Mouse (Mus musculus) liver, embryonic 16.5 days (tissue): ENCODE data around the gene Cadm4. TPM values are rescaled to one million over a fixed set of nuclear protein-coding genes. Genes with fewer than 3 reads are reported as not detected.
A peak's percentile ranks its signal among the peaks of the same experiment; 100 is the strongest.

Source experiments
- ATAC-seq: fragments of 200-750 bp; cut with Nextera tagmentation; 2 replicates; pipeline ENCODE4 v1.8.0; 2017; ENCODE audit warnings: low read depth, mild to moderate bottlenecking, moderate number of reproducible peaks, moderate library complexity
- H3K27ac ChIP-seq: fragments of 300-500 bp; sonication (generic); 2 replicates; pipeline ENCODE4 v1.5.1; 2014; ENCODE audit warnings: mild to moderate bottlenecking, low read length
- H3K27me3 ChIP-seq: fragments of 300-500 bp; sonication (generic); 2 replicates; pipeline ENCODE4 v1.6.1; 2014; ENCODE audit warnings: low read depth, low read length, mixed read lengths; ENCODE audit not compliant: control insufficient read depth, insufficient read depth
- H3K36me3 ChIP-seq: fragments of 300-500 bp; sonication (generic); 2 replicates; pipeline ENCODE4 v1.6.1; 2014; ENCODE audit warnings: mild to moderate bottlenecking; ENCODE audit not compliant: control insufficient read depth, insufficient read depth
- H3K4me1 ChIP-seq: fragments of 300-500 bp; sonication (generic); 2 replicates; pipeline ENCODE4 v1.6.1; 2014; ENCODE audit warnings: low read depth, low read length, mixed read lengths; ENCODE audit not compliant: control insufficient read depth
- H3K4me2 ChIP-seq: fragments of 300-500 bp; sonication (generic); 2 replicates; pipeline ENCODE4 v1.6.1; 2014; ENCODE audit warnings: low read depth, low read length, mixed read lengths
- H3K4me3 ChIP-seq: fragments of 300-500 bp; sonication (generic); 2 replicates; pipeline ENCODE4 v1.5.1; 2014; ENCODE audit warnings: low read depth, mild to moderate bottlenecking, low read length
- H3K9ac ChIP-seq: fragments of 300-500 bp; sonication (generic); 2 replicates; pipeline ENCODE4 v1.6.1; 2014; ENCODE audit warnings: low read depth, low read length
- H3K9me3 ChIP-seq: fragments of 300-500 bp; sonication (generic); replicated peaks from 2 replicates; pipeline ENCODE4 v1.6.1; 2016; ENCODE audit warnings: low read length; ENCODE audit not compliant: control insufficient read depth
- WGBS: fragments of 180-500 bp; shearing (Covaris S2); extraction: QIAGEN DNeasy Blood & Tissue Kit; methylation state at CpG from one replicate; pipeline ENCODE4 v1.1.7; 2014; ENCODE audit not compliant: insufficient replicate concordance; 5-methylcytosine and 5-hydroxymethylcytosine counted together
- polyA plus RNA-seq: library from polyadenylated mRNA; unstranded; fragments of >200 nt; fragmentation: Nextera tagmentation; extraction: Ambion mirVana; gene quantifications from 2 replicates; pipeline ENCODE4 v1.2.1, GENCODE M21; 2015

Cadm4 gene
- polyA plus RNA-seq, 1 experiment from 2014 or later = 0.24 TPM

- no peak overlapping the region for H3K4me3 ChIP-seq
Observed at GRCm38 (mm10) chr7:24501492-24501891, 19.7 kb downstream of the Cadm4 start.

GRCm38 (mm10) chr7:24504004-24504403 lies 22.2 kb downstream of the Cadm4 start:
- H3K4me2 ChIP-seq = no peak overlapping the region
- no peak overlapping the region for H3K27ac ChIP-seq
- no peaks in the 10 kb centered on the region for H3K36me3 ChIP-seq
- H3K4me1 ChIP-seq = peaks cover 15% of the 10 kb centered on the region
- no peak overlapping the region for H3K9ac ChIP-seq
- H3K27me3 ChIP-seq = peaks cover 33% of the 10 kb centered on the region
- WGBS = 14% methylated on average over 10 of the region's 10 CpGs
- no peak overlapping the region for H3K4me3 ChIP-seq
- H3K9me3 ChIP-seq = no peaks in the 10 kb centered on the region; the same call in 1 of the 2 replicates
- no peak for ATAC-seq

More at GRCm38 (mm10) chr7:24501492-24501891, 19.7 kb downstream of the Cadm4 start:
- H3K27me3 ChIP-seq = peaks cover 45% of the 10 kb centered on the region
- H3K9ac ChIP-seq = no peak overlapping the region
- H3K4me2 ChIP-seq = no peak overlapping the region
- no peak overlapping the region for H3K27ac ChIP-seq
- peaks cover 8% of the 10 kb centered on the region for H3K4me1 ChIP-seq
- H3K9me3 ChIP-seq = no peaks in the 10 kb centered on the region; the same call in 1 of the 2 replicates
- H3K36me3 ChIP-seq = no peaks in the 10 kb centered on the region
- no peak for ATAC-seq
- WGBS = 35% methylated on average over 21 of the region's 21 CpGs

GRCm38 (mm10) chr7:24504868-24505267 lies 23.0 kb downstream of the Cadm4 start:
- no peak overlapping the region for H3K27ac ChIP-seq
- ATAC-seq = no peak
- no peaks in the 10 kb centered on the region; the same call in 1 of the 2 replicates for H3K9me3 ChIP-seq
- H3K27me3 ChIP-seq = peaks cover 24% of the 10 kb centered on the region
- 11% methylated on average over 4 of the region's 4 CpGs for WGBS
- no peaks in the 10 kb centered on the region for H3K36me3 ChIP-seq
- H3K4me3 ChIP-seq = no peak overlapping the region
- no peak overlapping the region for H3K9ac ChIP-seq
- no peak overlapping the region for H3K4me2 ChIP-seq
- H3K4me1 ChIP-seq = peaks cover 15% of the 10 kb centered on the region

GRCm38 (mm10) chr7:24505447-24506064 lies 23.7 kb downstream of the Cadm4 start:
- Histone ChIP-seq H3K4me2 (no peak overlapping the region), H3K4me1 (peaks cover 15% of the 10 kb centered on the region), H3K27ac (no peak overlapping the region), H3K36me3 (no peaks in the 10 kb centered on the region), H3K27me3 (peaks cover 17% of the 10 kb centered on the region), H3K9ac (no peak overlapping the region), H3K4me3 (no peak overlapping the region), H3K9me3 (no peaks in the 10 kb centered on the region; the same call in 1 of the 2 replicates)
- no peak for ATAC-seq
- WGBS = 48% methylated on average over 15 of the region's 15 CpGs

GRCm38 (mm10) chr7:24506065-24506459 lies 24.2 kb downstream of the Cadm4 start:
- Histone ChIP-seq H3K27ac (no peak overlapping the region), H3K9ac (no peak overlapping the region), H3K4me2 (peak overlapping the region; percentile 94; the same call in 1 of the 2 replicates), H3K27me3 (peaks cover 13% of the 10 kb centered on the region), H3K4me1 (peaks cover 15% of the 10 kb centered on the region), H3K36me3 (no peaks in the 10 kb centered on the region), H3K4me3 (peak overlapping the region; percentile 81), H3K9me3 (no peaks in the 10 kb centered on the region)
- ATAC-seq = no peak
- 38% methylated on average over 3 of the region's 3 CpGs for WGBS

- 3% methylated on average over 12 of the region's 12 CpGs for WGBS
- Histone ChIP-seq H3K36me3 (no peaks in the 10 kb centered on the region), H3K27me3 (peaks cover 11% of the 10 kb centered on the region), H3K9ac (peak overlapping the region; percentile 88), H3K4me1 (peaks cover 15% of the 10 kb centered on the region), H3K27ac (no peak overlapping the region), H3K4me2 (peak overlapping the region; percentile 94), H3K9me3 (no peaks in the 10 kb centered on the region), H3K4me3 (peak overlapping the region; percentile 81)
- ATAC-seq = no peak
Observed at GRCm38 (mm10) chr7:24506476-24506837, 24.6 kb downstream of the Cadm4 start.

GRCm38 (mm10) chr7:24506838-24507725 lies 25.3 kb downstream of the Cadm4 start, which contains the start of gene Zfp428:
Gene Zfp428, plus strand, starts transcription at chr7:24507006.
- H3K9me3 ChIP-seq = no peaks in the 10 kb centered on the region
- WGBS = under 1% methylated on average over 82 of the region's 84 CpGs
- no peaks in the 10 kb centered on the region for H3K36me3 ChIP-seq
- H3K27me3 ChIP-seq = peaks cover 9% of the 10 kb centered on the region
- H3K27ac ChIP-seq = peak within 1 kb of the TSS; percentile 81
- peak; percentile 84 for ATAC-seq
- H3K4me2 ChIP-seq = peak within 1 kb of the TSS; percentile 94
- H3K4me1 ChIP-seq = peaks cover 15% of the 10 kb centered on the region
- peak within 1 kb of the TSS; percentile 81 for H3K4me3 ChIP-seq
- peak within 1 kb of the TSS; percentile 88 for H3K9ac ChIP-seq

GRCm38 (mm10) chr7:24507726-24508114 lies 25.9 kb downstream of the Cadm4 start:
- Histone ChIP-seq H3K9ac (peak overlapping the region; percentile 88), H3K4me1 (peaks cover 15% of the 10 kb centered on the region), H3K36me3 (no peaks in the 10 kb centered on the region), H3K4me2 (peak overlapping the region; percentile 94), H3K27me3 (peaks cover 5% of the 10 kb centered on the region), H3K4me3 (peak overlapping the region; percentile 81), H3K9me3 (no peaks in the 10 kb centered on the region), H3K27ac (peak overlapping the region; percentile 81)
- WGBS = under 1% methylated on average over 20 of the region's 20 CpGs
- ATAC-seq = peak; percentile 1; the same call in 1 of the 2 replicates

GRCm38 (mm10) chr7:24512355-24512754 lies 30.5 kb downstream of the Cadm4 start, which contains the start of gene AC161166.1:
Gene AC161166.1, minus strand, starts transcription at chr7:24512455.
- Histone ChIP-seq H3K9ac (no peak within 1 kb of the TSS), H3K4me1 (peaks cover 3% of the 10 kb centered on the region), H3K9me3 (no peaks in the 10 kb centered on the region), H3K36me3 (no peaks in the 10 kb centered on the region), H3K4me3 (no peak within 1 kb of the TSS), H3K27me3 (no peaks in the 10 kb centered on the region), H3K4me2 (no peak within 1 kb of the TSS), H3K27ac (no peak within 1 kb of the TSS)
- WGBS = 75% methylated on average over 7 of the region's 7 CpGs
- no peak for ATAC-seq
